Mouse (Mus musculus) ES-Bruce4 (cell line): ENCODE data around the gene Sfxn1. TPM values are rescaled to one million over a fixed set of nuclear protein-coding genes. Genes with fewer than 3 reads are reported as not detected.

Experiments used
- H3K27ac ChIP-seq: 2 replicates; pipeline ENCODE4 v1.5.1; 2012; ENCODE audit warnings: low read length, inconsistent platforms; ENCODE audit not compliant: insufficient read depth
- H3K27me3 ChIP-seq: 2 replicates; pipeline ENCODE4 v1.6.1; 2012; ENCODE audit warnings: mild to moderate bottlenecking, low read length, inconsistent platforms; ENCODE audit not compliant: control insufficient read depth, poor library complexity, insufficient read depth, severe bottlenecking
- H3K36me3 ChIP-seq: 2 replicates; pipeline ENCODE4 v1.6.1; 2012; ENCODE audit warnings: inconsistent platforms, mild to moderate bottlenecking, low read length, moderate library complexity; ENCODE audit not compliant: control insufficient read depth, poor library complexity, insufficient read depth, severe bottlenecking
- H3K4me1 ChIP-seq: one replicate; pipeline ENCODE4 v1.8.1; 2011; ENCODE audit warnings: low read length; ENCODE audit not compliant: control insufficient read depth, insufficient read depth
- H3K4me3 ChIP-seq: 2 replicates; pipeline ENCODE4 v1.5.1; 2011; ENCODE audit warnings: low read depth, mild to moderate bottlenecking, low read length
- H3K9ac ChIP-seq: 2 replicates; pipeline ENCODE4 v1.6.1; 2012; ENCODE audit warnings: low read depth, mild to moderate bottlenecking, inconsistent platforms; ENCODE audit not compliant: poor library complexity, severe bottlenecking
- H3K9me3 ChIP-seq: replicated peaks from 2 replicates; pipeline ENCODE4 v1.6.1; 2012; ENCODE audit warnings: mild to moderate bottlenecking, low read length, inconsistent platforms; ENCODE audit not compliant: control insufficient read depth, poor library complexity, insufficient read depth, severe bottlenecking
- CTCF ChIP-seq: IDR thresholded peaks from one replicate; pipeline ENCODE4 v1.8.1; 2011; ENCODE audit warnings: low read depth, low read length
- EP300 ChIP-seq: IDR thresholded peaks from 2 replicates; pipeline ENCODE4 v1.6.1; 2011; ENCODE audit warnings: low read depth, low read length; ENCODE audit not compliant: insufficient read depth
- POLR2A ChIP-seq: IDR thresholded peaks from one replicate; pipeline ENCODE4 v1.8.1; 2011; ENCODE audit warnings: low read length; ENCODE audit not compliant: insufficient read depth
- polyA plus RNA-seq: library from polyadenylated mRNA; stranded (reverse); fragments of >200 nt; gene quantifications from 2 replicates; pipeline ENCODE4 v1.2.4, GENCODE M21; 2011; ENCODE audit warnings: low read depth; ENCODE audit not compliant: missing spikeins, insufficient read depth, insufficient read length

Gene Sfxn1
- polyA plus RNA-seq, 1 experiment: 83.0 TPM

DNA sequence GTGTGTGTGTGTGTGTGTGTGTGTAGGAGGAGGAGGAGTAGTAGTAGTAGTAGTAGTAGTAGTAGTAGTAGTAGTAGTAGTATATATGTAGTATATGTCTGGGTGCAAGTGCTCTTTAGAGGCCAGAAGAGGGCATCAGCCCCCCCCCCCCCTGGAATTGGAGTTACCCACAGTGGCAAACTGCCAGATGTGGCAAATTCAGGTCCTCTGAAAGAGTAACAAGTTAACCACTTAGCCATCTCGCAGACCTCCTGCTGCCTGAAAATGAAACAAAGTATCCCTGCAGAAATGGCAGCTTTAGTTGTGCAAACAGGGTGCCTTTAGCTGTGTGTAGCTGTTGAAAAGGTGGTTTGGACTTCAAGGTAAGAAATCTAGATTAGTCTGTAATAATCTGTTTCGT, 1.8 kb downstream of the Sfxn1 start:
- no peak for TF ChIP-seq POLR2A
- no peak for TF ChIP-seq CTCF
- TF ChIP-seq EP300: no peak
- H3K4me1 ChIP-seq: no peaks in the 10 kb centered on the region
- H3K27me3 ChIP-seq: no peaks in the 10 kb centered on the region
- H3K4me3 ChIP-seq: no peak overlapping the region
- H3K27ac ChIP-seq: no peak overlapping the region
- no peaks in the 10 kb centered on the region for H3K9me3 ChIP-seq
- no peak overlapping the region for H3K9ac ChIP-seq
- H3K36me3 ChIP-seq: no peaks in the 10 kb centered on the region; the same call in 1 of the 2 replicates

DNA sequence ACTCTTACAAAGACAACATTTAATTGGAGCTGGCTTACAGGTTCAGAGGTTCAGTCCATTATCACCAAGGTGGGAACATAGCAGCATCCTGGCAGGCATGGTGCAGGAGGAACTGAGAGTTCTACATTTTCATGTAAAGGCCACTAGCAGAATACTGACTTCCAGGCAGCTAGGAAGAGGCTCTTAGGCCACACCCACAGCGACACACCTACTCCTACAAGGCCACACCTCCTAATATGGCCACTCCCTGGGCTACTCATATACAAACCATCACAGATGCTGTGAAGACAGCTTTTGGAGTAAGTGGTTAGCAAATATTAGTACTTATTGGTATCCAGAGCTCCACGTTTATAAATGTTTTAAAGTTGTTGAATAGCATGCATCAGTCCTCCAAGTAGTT, 3.7 kb downstream of the Sfxn1 start:
- no peaks in the 10 kb centered on the region for H3K27me3 ChIP-seq
- H3K9ac ChIP-seq: no peak overlapping the region
- no peaks in the 10 kb centered on the region for H3K4me1 ChIP-seq
- TF ChIP-seq EP300: no peak
- no peak for TF ChIP-seq POLR2A
- no peak for TF ChIP-seq CTCF
- no peaks in the 10 kb centered on the region for H3K9me3 ChIP-seq
- no peak overlapping the region for H3K27ac ChIP-seq
- no peaks in the 10 kb centered on the region; the same call in 1 of the 2 replicates for H3K36me3 ChIP-seq
- H3K4me3 ChIP-seq: no peak overlapping the region

DNA sequence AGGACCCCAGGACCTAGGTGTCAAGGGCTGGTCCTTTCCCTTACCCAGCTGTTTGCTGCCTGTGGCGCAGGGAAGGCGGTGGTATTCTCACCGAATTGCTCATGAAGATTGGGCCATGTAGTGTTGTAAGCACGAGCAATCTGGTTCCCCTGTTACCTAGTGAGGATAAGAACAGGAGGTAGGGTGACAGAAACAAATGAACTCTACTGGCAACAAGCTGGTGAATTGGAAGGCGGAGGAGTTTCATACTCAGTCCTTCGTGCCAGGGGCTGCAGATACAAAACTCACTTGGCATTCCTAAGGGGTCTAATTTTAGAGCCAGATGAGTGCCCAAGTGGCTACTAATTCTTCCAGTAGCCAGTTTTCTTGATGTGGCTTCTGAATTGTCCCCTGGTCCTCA, 4.4 kb downstream of the Sfxn1 start:
- Histone ChIP-seq H3K4me3 (no peak overlapping the region), H3K9ac (no peak overlapping the region), H3K9me3 (no peaks in the 10 kb centered on the region), H3K27ac (no peak overlapping the region), H3K36me3 (no peaks in the 10 kb centered on the region; the same call in 1 of the 2 replicates), H3K4me1 (no peaks in the 10 kb centered on the region), H3K27me3 (no peaks in the 10 kb centered on the region)
- no peak for TF ChIP-seq POLR2A
- no peak for TF ChIP-seq EP300
- no peak for TF ChIP-seq CTCF

DNA sequence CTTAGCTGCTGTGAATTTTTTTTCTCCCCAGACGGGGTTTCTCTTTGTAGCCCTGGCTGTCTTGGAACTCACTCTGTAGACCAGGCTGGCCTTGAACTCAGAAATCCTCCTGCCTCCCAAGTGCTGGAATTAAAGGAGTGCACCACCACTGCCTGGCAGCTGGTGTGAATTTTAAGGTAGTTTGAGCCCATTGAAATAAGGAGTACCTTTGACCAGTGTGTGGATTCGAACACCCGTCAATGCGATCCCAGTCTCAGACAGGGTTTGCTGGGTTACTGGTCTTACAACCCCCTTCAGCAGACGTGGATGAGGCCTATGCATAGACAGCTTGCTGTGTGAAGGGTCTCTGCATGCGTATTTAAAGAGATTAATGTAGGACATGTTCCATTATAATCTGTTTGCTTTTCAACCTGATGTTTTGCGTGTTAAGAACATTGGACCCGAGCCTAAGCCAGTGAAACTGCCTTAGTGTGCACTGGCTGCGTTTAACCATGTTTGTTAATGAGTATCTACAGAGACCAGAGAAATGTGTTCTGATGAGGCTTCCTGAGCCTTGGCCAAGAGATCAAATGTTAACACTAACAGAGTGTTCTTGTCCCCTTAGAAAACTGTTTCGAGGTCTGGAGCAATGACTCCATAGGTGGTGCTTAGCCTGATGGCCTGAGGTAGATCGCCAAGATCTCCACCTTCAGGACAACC, 5.2 kb downstream of the Sfxn1 start:
- Histone ChIP-seq H3K4me1 (no peaks in the 10 kb centered on the region), H3K4me3 (no peak overlapping the region), H3K27ac (no peak overlapping the region), H3K27me3 (no peaks in the 10 kb centered on the region), H3K9ac (no peak overlapping the region), H3K36me3 (no peaks in the 10 kb centered on the region; the same call in 1 of the 2 replicates), H3K9me3 (no peaks in the 10 kb centered on the region)
- TF ChIP-seq POLR2A (no peak), CTCF (no peak), EP300 (no peak)

DNA sequence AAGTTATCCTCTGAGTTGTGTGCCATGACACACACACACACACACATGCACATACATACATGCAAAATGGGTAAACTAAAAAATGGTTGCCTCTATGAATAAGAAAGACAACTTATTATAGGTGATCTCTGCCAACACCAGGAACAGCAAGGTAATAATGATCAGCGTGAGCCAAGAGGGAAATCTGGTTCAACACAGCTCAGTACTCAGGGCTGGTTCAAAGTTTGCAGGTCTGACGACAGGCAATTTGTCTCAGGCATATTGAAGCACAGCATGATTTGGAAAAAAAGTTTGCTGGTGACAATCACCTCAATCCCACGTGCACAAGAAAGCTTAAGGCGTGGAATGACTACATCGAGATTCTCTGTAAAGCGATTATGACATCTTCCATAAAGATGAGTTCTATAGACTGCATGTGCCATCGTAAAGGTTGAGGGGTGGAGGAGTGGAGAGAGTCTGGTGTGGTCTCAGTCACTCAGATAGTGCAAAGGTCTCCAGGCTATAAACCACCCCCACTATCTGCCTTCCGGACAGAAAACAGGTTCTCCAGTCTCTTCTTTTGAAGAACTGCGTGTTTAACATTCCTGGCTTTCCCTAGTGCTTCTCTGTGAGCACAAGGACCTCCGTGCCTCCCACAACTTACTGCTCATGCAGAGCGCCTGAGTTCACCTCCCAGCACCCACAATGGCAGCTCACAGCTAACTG, 6.0 kb downstream of the Sfxn1 start:
- Histone ChIP-seq H3K9me3 (no peaks in the 10 kb centered on the region), H3K27ac (no peak overlapping the region), H3K4me3 (no peak overlapping the region), H3K36me3 (no peaks in the 10 kb centered on the region; the same call in 1 of the 2 replicates), H3K4me1 (no peaks in the 10 kb centered on the region), H3K9ac (no peak overlapping the region), H3K27me3 (no peaks in the 10 kb centered on the region)
- no peak for TF ChIP-seq EP300
- TF ChIP-seq CTCF: no peak
- TF ChIP-seq POLR2A: no peak
